Mouse (Mus musculus) mouse embryonic stem cell (cell line): ENCODE results near the gene Minos1.

Source experiments
- in situ Hi-C, 2 experiments: fragments of 300-500 bp; cut with MboI; formaldehyde crosslinking; loops; 1 replicate in 1 of 2; 3 replicates in 1 of 2; pipeline ENCODE4 v1.14.3; 2019 to 2020; ENCODE audit warnings: low sequenced_read_pairs in 2 of 2, low pct_unique_long_range_greater_than_20kb in 1 of 2, mixed read lengths in 1 of 2; ENCODE audit not compliant: unreplicated experiment in 1 of 2

Minos1 gene

GRCm38 (mm10) chr4:139115721-139116120, 15.2 kb downstream of the Minos1 start:
- in situ Hi-C loops, result no loop called here

- in situ Hi-C loops, result no loop called here
Observed at GRCm38 (mm10) chr4:139112482-139112881, 18.4 kb downstream of the Minos1 start.

- in situ Hi-C loops, result no loop called here
Observed at GRCm38 (mm10) chr4:139111421-139111820, 19.5 kb downstream of the Minos1 start.

- in situ Hi-C loops, result no loop called here
Observed at GRCm38 (mm10) chr4:139110858-139111257, 20.1 kb downstream of the Minos1 start.

- in situ Hi-C loops, result no loop called here
Observed at GRCm38 (mm10) chr4:139105453-139105852, 25.5 kb downstream of the Minos1 start.

GRCm38 (mm10) chr4:139101546-139101945, 29.4 kb downstream of the Minos1 start:
- in situ Hi-C loops, result no loop called here

- in situ Hi-C loops, result no loop called here
Observed at GRCm38 (mm10) chr4:139100326-139100725, 30.6 kb downstream of the Minos1 start.

- in situ Hi-C loops, result loop anchor here (10.0 to 25.0 kb wide), 2 partner anchors 416 to 729 kb away; no protein-coding TSS in a partner anchor
Observed at GRCm38 (mm10) chr4:139096201-139096600, 34.7 kb downstream of the Minos1 start.

GRCm38 (mm10) chr4:139095406-139095805, 35.5 kb downstream of the Minos1 start:
- in situ Hi-C loops, result loop anchor here (10.0 to 25.0 kb wide), 2 partner anchors 417 to 729 kb away; no protein-coding TSS in a partner anchor

GRCm38 (mm10) chr4:139093196-139093530, 37.8 kb downstream of the Minos1 start:
- in situ Hi-C loops, result loop anchor here (10.0 to 25.0 kb wide), 2 partner anchors 419 to 732 kb away; no protein-coding TSS in a partner anchor

- in situ Hi-C loops, result loop anchor here (10.0 to 25.0 kb wide), 2 partner anchors 420 to 732 kb away; no protein-coding TSS in a partner anchor
Observed at GRCm38 (mm10) chr4:139092356-139093195, 38.3 kb downstream of the Minos1 start, which contains the start of gene Nbl1. TSS of gene Nbl1 (minus strand) at chr4:139092993.

GRCm38 (mm10) chr4:139091478-139092355, 39.2 kb downstream of the Minos1 start:
- in situ Hi-C loops, result loop anchor here (10.0 to 25.0 kb wide), 2 partner anchors 421 to 733 kb away; no protein-coding TSS in a partner anchor

GRCm38 (mm10) chr4:139091066-139091465, 39.8 kb downstream of the Minos1 start:
- in situ Hi-C loops, result loop anchor here (10.0 to 25.0 kb wide), 2 partner anchors 421 to 734 kb away; no protein-coding TSS in a partner anchor

GRCm38 (mm10) chr4:139090303-139090940, 40.5 kb downstream of the Minos1 start:
- in situ Hi-C loops, result loop anchor here (10.0 to 25.0 kb wide), 2 partner anchors 422 to 734 kb away; no protein-coding TSS in a partner anchor

GRCm38 (mm10) chr4:139088982-139089671, 41.8 kb downstream of the Minos1 start:
- in situ Hi-C loops, result loop anchor here in 1 of 2 experiments (25.0 kb wide), 1 partner anchor 423 kb away; no protein-coding TSS in a partner anchor

- in situ Hi-C loops, result loop anchor here in 1 of 2 experiments (25.0 kb wide), 1 partner anchor 425 kb away; no protein-coding TSS in a partner anchor
Observed at GRCm38 (mm10) chr4:139086984-139087383, 43.9 kb downstream of the Minos1 start.

GRCm38 (mm10) chr4:139086037-139086436, 44.9 kb downstream of the Minos1 start:
- in situ Hi-C loops, result loop anchor here in 1 of 2 experiments (25.0 kb wide), 1 partner anchor 426 kb away; no protein-coding TSS in a partner anchor
